Mouse (Mus musculus) induced T-regulatory cell, adult 2 months (primary cell): ENCODE data around the gene Lmf1.

Source experiments
- DNase-seq: peaks from one replicate; pipeline ENCODE4 v3.0.0-alpha.2; 2012; ENCODE audit warnings: low read depth

The Lmf1 gene

GRCm38 (mm10) chr17:25604234-25604633 lies 25.3 kb downstream of the Lmf1 start:
- no peak for DNase-seq

GRCm38 (mm10) chr17:25608137-25608785 lies 29.4 kb downstream of the Lmf1 start:
- DNase-seq = no peak

GRCm38 (mm10) chr17:25608821-25609505 lies 30.1 kb downstream of the Lmf1 start:
- DNase-seq = no peak

- no peak for DNase-seq
Observed at GRCm38 (mm10) chr17:25609506-25609828, 30.6 kb downstream of the Lmf1 start.

GRCm38 (mm10) chr17:25610151-25610550 lies 31.3 kb downstream of the Lmf1 start:
- no peak for DNase-seq

- DNase-seq = no peak
Observed at GRCm38 (mm10) chr17:25612537-25612936, 33.7 kb downstream of the Lmf1 start.

- no peak for DNase-seq
Observed at GRCm38 (mm10) chr17:25613323-25613722, 34.4 kb downstream of the Lmf1 start.

- no peak for DNase-seq
Observed at GRCm38 (mm10) chr17:25614723-25615510, 36.0 kb downstream of the Lmf1 start.

GRCm38 (mm10) chr17:25618508-25619056 lies 39.7 kb downstream of the Lmf1 start:
- DNase-seq = no peak

- no peak for DNase-seq
Observed at GRCm38 (mm10) chr17:25623441-25623840, 44.6 kb downstream of the Lmf1 start.

GRCm38 (mm10) chr17:25623935-25624334 lies 45.0 kb downstream of the Lmf1 start:
- no peak for DNase-seq

- DNase-seq = no peak
Observed at GRCm38 (mm10) chr17:25624446-25625119, 45.7 kb downstream of the Lmf1 start.

- no peak for DNase-seq
Observed at GRCm38 (mm10) chr17:25625282-25625681, 46.4 kb downstream of the Lmf1 start.

GRCm38 (mm10) chr17:25626196-25627043 lies 47.5 kb downstream of the Lmf1 start:
- DNase-seq = no peak

- no peak for DNase-seq
Observed at GRCm38 (mm10) chr17:25630313-25630712, 51.4 kb downstream of the Lmf1 start.

GRCm38 (mm10) chr17:25634070-25634469 lies 55.2 kb downstream of the Lmf1 start:
- DNase-seq = no peak

GRCm38 (mm10) chr17:25635387-25635786 lies 56.5 kb downstream of the Lmf1 start:
- DNase-seq = no peak

- DNase-seq = no peak
Observed at GRCm38 (mm10) chr17:25635806-25636205, 56.9 kb downstream of the Lmf1 start.

GRCm38 (mm10) chr17:25637986-25638385 lies 59.1 kb downstream of the Lmf1 start:
- DNase-seq = no peak

- no peak for DNase-seq
Observed at GRCm38 (mm10) chr17:25638442-25638841, 59.6 kb downstream of the Lmf1 start.

- no peak for DNase-seq
Observed at GRCm38 (mm10) chr17:25640956-25641355, 62.1 kb downstream of the Lmf1 start.
